Mouse (Mus musculus) spleen, adult 2 months (tissue): ENCODE results near the gene Rab9.

Experiments
- CTCF ChIP-seq: fragments of 200-500 bp; IDR thresholded peaks from 2 replicates; pipeline ENCODE4 v1.5.1; 2011; ENCODE audit warnings: mild to moderate bottlenecking, inconsistent platforms; ENCODE audit not compliant: insufficient read depth, insufficient read length, insufficient replicate concordance; ENCODE audit errors: extremely low read depth
- POLR2A ChIP-seq: fragments of 200-500 bp; IDR thresholded peaks from 2 replicates; pipeline ENCODE4 v1.6.1; 2011; ENCODE audit warnings: low read depth, low read length, inconsistent platforms

DNA sequence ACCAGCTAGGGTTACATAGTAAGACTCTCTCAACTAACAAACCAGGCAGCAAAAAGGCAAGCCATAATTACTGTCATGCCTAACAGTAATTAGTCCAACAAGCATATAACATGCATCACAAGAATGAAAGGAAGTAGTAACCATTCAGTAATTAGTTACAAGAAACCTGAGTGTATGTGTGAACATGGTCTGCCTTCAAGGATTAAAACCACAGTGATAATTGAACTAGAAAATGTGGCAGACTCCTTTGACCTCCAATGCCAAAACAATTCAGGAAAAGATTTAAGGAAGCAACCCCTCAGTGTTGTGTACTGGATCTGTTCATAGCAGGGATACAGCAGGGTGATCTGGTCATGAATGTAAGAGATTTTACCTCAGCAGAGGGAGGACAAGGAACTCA lies 31.4 kb upstream of the Rab9 start:
- TF ChIP-seq CTCF (no peak), POLR2A (no peak)
